Mouse (Mus musculus) lung, adult 2 months (tissue): ENCODE data around the gene Smarca2.

Experiments used
- CTCF ChIP-seq: fragments of 200-500 bp; IDR thresholded peaks from 2 replicates; pipeline ENCODE4 v1.5.1; 2011; ENCODE audit warnings: mild to moderate bottlenecking, low read length, control low read depth; ENCODE audit not compliant: insufficient read depth
- POLR2A ChIP-seq: fragments of 200-500 bp; IDR thresholded peaks from 2 replicates; pipeline ENCODE4 v1.6.1; 2011; ENCODE audit warnings: low read depth, mild to moderate bottlenecking, control low read depth, low read length, borderline replicate concordance; ENCODE audit errors: extremely low read depth

- TF ChIP-seq CTCF = peak; percentile 32; the same call in 1 of the 2 replicates
- no peak for TF ChIP-seq POLR2A
Observed at GRCm38 (mm10) chr19:26718221-26718620, 113.4 kb downstream of the Smarca2 start.
